Mouse (Mus musculus) ES-Bruce4 (cell line): ENCODE measurements around the gene Olfr178. TPM values are rescaled to one million over a fixed set of nuclear protein-coding genes. Genes with fewer than 3 reads are reported as not detected.

Experiments used
- H3K27ac ChIP-seq: 2 replicates; pipeline ENCODE4 v1.5.1; 2012; ENCODE audit warnings: low read length, inconsistent platforms; ENCODE audit not compliant: insufficient read depth
- H3K27me3 ChIP-seq: 2 replicates; pipeline ENCODE4 v1.6.1; 2012; ENCODE audit warnings: mild to moderate bottlenecking, low read length, inconsistent platforms; ENCODE audit not compliant: control insufficient read depth, poor library complexity, insufficient read depth, severe bottlenecking
- H3K36me3 ChIP-seq: 2 replicates; pipeline ENCODE4 v1.6.1; 2012; ENCODE audit warnings: inconsistent platforms, mild to moderate bottlenecking, low read length, moderate library complexity; ENCODE audit not compliant: control insufficient read depth, poor library complexity, insufficient read depth, severe bottlenecking
- H3K4me1 ChIP-seq: one replicate; pipeline ENCODE4 v1.8.1; 2011; ENCODE audit warnings: low read length; ENCODE audit not compliant: control insufficient read depth, insufficient read depth
- H3K4me3 ChIP-seq: 2 replicates; pipeline ENCODE4 v1.5.1; 2011; ENCODE audit warnings: low read depth, mild to moderate bottlenecking, low read length
- H3K9ac ChIP-seq: 2 replicates; pipeline ENCODE4 v1.6.1; 2012; ENCODE audit warnings: low read depth, mild to moderate bottlenecking, inconsistent platforms; ENCODE audit not compliant: poor library complexity, severe bottlenecking
- H3K9me3 ChIP-seq: replicated peaks from 2 replicates; pipeline ENCODE4 v1.6.1; 2012; ENCODE audit warnings: mild to moderate bottlenecking, low read length, inconsistent platforms; ENCODE audit not compliant: control insufficient read depth, poor library complexity, insufficient read depth, severe bottlenecking
- CTCF ChIP-seq: IDR thresholded peaks from one replicate; pipeline ENCODE4 v1.8.1; 2011; ENCODE audit warnings: low read depth, low read length
- EP300 ChIP-seq: IDR thresholded peaks from 2 replicates; pipeline ENCODE4 v1.6.1; 2011; ENCODE audit warnings: low read depth, low read length; ENCODE audit not compliant: insufficient read depth
- POLR2A ChIP-seq: IDR thresholded peaks from one replicate; pipeline ENCODE4 v1.8.1; 2011; ENCODE audit warnings: low read length; ENCODE audit not compliant: insufficient read depth
- polyA plus RNA-seq: library from polyadenylated mRNA; stranded (reverse); fragments of >200 nt; gene quantifications from 2 replicates; pipeline ENCODE4 v1.2.4, GENCODE M21; 2011; ENCODE audit warnings: low read depth; ENCODE audit not compliant: missing spikeins, insufficient read depth, insufficient read length

The Olfr178 gene
- not detected in 2 replicates for polyA plus RNA-seq

DNA sequence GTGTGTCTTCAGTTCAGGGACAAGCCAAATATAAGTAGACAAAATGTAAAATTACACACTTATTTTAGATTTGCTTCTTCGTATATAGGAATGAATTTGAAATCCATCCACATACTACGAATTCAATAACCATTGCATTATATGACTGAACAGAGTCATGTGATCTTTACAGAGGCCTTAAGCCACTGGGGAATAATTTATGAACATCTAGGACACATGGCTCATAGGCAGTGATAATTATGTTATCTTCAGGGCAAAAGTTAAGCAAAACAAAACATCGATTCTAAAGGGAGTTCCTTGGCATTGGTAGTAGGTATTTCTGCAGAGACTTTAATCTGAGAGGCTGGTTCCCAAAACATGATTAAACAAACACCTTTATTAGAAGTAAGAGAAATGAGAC, at the start of gene Olfr178:
Olfr178 (minus strand) TSS at position 101 of the 400 bp plus-strand sequence.
- Histone ChIP-seq H3K36me3 (no peaks in the 10 kb centered on the region), H3K4me3 (no peak within 1 kb of the TSS), H3K9ac (no peak within 1 kb of the TSS), H3K27ac (no peak within 1 kb of the TSS), H3K27me3 (no peaks in the 10 kb centered on the region), H3K4me1 (no peaks in the 10 kb centered on the region), H3K9me3 (no peaks in the 10 kb centered on the region)
- no peak for TF ChIP-seq POLR2A
- TF ChIP-seq CTCF = no peak
- TF ChIP-seq EP300 = no peak

DNA sequence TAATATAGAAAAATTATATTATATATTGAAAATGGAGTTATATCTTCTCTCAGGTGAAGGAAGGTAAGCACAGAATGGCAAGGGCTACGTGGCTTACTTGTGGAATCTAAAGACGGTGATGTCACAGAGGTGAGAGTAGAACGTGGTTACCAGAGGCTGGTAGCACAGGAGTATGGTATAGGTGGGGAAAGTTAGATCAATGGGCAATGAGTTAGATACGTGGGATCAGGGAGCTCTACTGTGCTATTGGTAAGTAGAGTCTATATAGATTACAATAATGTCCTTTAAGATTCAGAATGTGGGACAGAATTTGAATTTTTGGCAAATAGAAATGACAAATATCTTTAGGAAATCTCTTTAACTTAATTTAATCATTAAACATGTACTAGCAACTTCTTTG, 37.4 kb upstream of the Olfr178 start, which contains the start of gene Olfr180:
Olfr180 (minus strand) TSS at position 101 of the 400 bp plus-strand sequence.
- H3K4me3 ChIP-seq = no peak within 1 kb of the TSS
- no peaks in the 10 kb centered on the region for H3K9me3 ChIP-seq
- no peaks in the 10 kb centered on the region for H3K4me1 ChIP-seq
- no peaks in the 10 kb centered on the region for H3K36me3 ChIP-seq
- H3K9ac ChIP-seq = no peak within 1 kb of the TSS
- no peaks in the 10 kb centered on the region for H3K27me3 ChIP-seq
- H3K27ac ChIP-seq = no peak within 1 kb of the TSS
- TF ChIP-seq CTCF = no peak
- no peak for TF ChIP-seq POLR2A
- no peak for TF ChIP-seq EP300

DNA sequence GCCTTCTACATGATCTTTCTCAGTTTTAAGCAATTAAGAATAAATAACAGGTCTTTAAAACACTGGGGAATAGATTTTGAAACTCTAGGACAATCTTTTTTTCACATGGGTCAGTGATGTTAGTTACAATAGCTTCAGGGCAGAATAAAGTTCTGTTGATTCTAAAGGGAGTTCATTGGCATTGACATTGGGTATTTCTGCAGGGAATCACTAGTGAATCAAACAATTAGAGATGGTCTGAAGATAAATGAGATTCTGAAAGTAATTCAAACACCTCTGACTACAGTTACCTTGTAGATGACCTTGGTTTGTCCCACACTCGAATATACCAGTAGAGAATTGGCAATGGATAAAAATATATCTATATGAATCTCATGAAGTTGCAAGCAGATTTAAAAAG, 36.8 kb upstream of the Olfr178 start, which contains the start of gene Olfr181:
Olfr181 (minus strand) TSS at position 101 of the 400 bp plus-strand sequence.
- Histone ChIP-seq H3K9me3 (no peaks in the 10 kb centered on the region), H3K27me3 (no peaks in the 10 kb centered on the region), H3K36me3 (no peaks in the 10 kb centered on the region), H3K4me1 (no peaks in the 10 kb centered on the region), H3K9ac (no peak within 1 kb of the TSS), H3K4me3 (no peak within 1 kb of the TSS), H3K27ac (no peak within 1 kb of the TSS)
- TF ChIP-seq EP300 (no peak), CTCF (no peak), POLR2A (no peak)

DNA sequence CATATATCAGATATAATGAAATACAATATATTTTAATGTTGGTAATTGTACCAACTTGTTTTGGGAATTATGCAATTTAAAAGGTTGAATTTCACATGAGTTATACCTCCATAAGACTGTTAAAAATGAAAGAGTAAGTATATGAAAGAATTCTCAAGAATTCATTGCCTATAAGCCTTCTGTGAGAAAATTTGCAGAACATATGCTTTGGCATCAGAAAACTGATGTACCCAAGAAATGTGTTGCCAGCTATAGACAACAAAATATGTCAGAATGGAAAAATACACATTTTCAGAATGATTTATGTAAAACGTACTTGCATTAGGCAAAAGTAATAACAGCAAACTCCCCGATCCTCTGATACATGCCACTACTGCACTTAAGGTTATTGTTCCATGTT, 7.4 kb downstream of the Olfr178 start:
- Histone ChIP-seq H3K4me3 (no peak overlapping the region), H3K4me1 (no peaks in the 10 kb centered on the region), H3K36me3 (no peaks in the 10 kb centered on the region), H3K27ac (no peak overlapping the region), H3K9ac (no peak overlapping the region), H3K27me3 (no peaks in the 10 kb centered on the region), H3K9me3 (no peaks in the 10 kb centered on the region)
- no peak for TF ChIP-seq CTCF
- TF ChIP-seq POLR2A = no peak
- no peak for TF ChIP-seq EP300

DNA sequence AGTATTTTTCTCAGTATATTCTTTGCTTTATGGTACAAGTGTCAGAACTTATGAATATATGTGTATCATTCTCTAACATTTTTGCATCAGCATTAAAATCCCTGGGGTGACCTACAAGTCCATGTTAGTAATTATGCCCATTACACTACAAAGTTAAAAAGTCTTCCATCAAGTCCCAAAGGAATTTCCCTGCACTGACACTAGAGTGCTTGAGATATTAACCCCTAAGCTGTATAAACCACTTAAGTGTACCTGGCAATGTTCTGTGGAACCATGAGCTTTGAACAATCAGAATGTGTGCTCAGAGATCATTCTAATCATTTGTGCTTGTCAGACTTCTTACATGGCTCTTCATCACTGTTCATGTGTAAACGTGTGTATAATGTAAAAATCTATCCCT, 17.2 kb downstream of the Olfr178 start, which contains the start of gene Olfr177:
Olfr177 (minus strand) TSS at position 101 of the 400 bp plus-strand sequence.
- Histone ChIP-seq H3K4me1 (no peaks in the 10 kb centered on the region), H3K27ac (no peak within 1 kb of the TSS), H3K27me3 (no peaks in the 10 kb centered on the region), H3K36me3 (no peaks in the 10 kb centered on the region), H3K9me3 (no peaks in the 10 kb centered on the region), H3K9ac (no peak within 1 kb of the TSS), H3K4me3 (no peak within 1 kb of the TSS)
- no peak for TF ChIP-seq POLR2A

DNA sequence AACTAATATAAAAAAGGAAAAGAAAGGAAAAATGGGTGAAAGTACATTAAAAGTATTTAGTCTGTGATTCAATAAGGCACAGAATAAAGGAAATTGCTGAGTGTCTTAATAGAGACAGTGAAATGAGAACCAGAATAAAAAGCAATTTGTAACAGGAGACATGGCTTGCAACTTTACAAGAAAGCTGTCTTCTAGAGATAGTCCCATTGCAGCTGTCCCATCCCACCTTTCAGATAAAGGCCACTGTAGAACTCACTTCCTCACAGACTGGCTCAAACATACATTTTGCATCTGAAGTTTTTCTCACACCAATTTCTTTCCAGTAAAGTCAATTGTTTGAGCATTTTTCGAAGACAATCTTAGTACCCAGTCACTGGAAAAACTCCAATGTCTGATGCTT, 30.4 kb downstream of the Olfr178 start:
- no peaks in the 10 kb centered on the region; the same call in 1 of the 2 replicates for H3K9me3 ChIP-seq
- TF ChIP-seq POLR2A (no peak), CTCF (no peak), EP300 (no peak)
- no peak overlapping the region for H3K4me3 ChIP-seq
- no peaks in the 10 kb centered on the region for H3K27me3 ChIP-seq
- no peak overlapping the region for H3K27ac ChIP-seq
- no peaks in the 10 kb centered on the region for H3K36me3 ChIP-seq
- H3K4me1 ChIP-seq = no peaks in the 10 kb centered on the region
- H3K9ac ChIP-seq = no peak overlapping the region
